Mouse (Mus musculus): Measurements from ENCODE around the gene Rundc3a. TPM values are rescaled to one million over a fixed set of nuclear protein-coding genes. Genes with fewer than 3 reads are reported as not detected.

The Rundc3a gene
- polyA plus RNA-seq, 1 experiment from 2014 or later, result 3.3 TPM

- Histone ChIP-seq H3K4me1 (ENCODE audit: insufficient read depth, low read length) (peaks cover 39% of the 10 kb centered on the region), H3K36me3 (ENCODE audit: insufficient read depth, low read length) (no peaks in the 10 kb centered on the region), H3K27ac (ENCODE audit: low read length) (no peak overlapping the region), H3K4me3 (ENCODE audit: low read length) (no peak overlapping the region), H3K4me2 (replicated peaks; ENCODE audit: low read depth, low read length) (no peak overlapping the region), H3K27me3 (ENCODE audit: insufficient read depth, low read length) (peaks cover 40% of the 10 kb centered on the region), H3K9me3 (ENCODE audit: low read length) (no peaks in the 10 kb centered on the region), H3K9ac (replicated peaks; ENCODE audit: low read length) (no peak overlapping the region)
- 73% methylated on average over 7 of the region's 7 CpGs for WGBS
- ATAC-seq (ENCODE audit: low FRiP score, low TSS enrichment), result no peak
Measured at GRCm38 (mm10) chr11:102396671-102397141, 3.5 kb downstream of the Rundc3a start.

GRCm38 (mm10) chr11:102398007-102398825 is 5.0 kb downstream of the Rundc3a start:
- Histone ChIP-seq H3K36me3 (ENCODE audit: insufficient read depth, low read length) (peaks cover 11% of the 10 kb centered on the region), H3K4me2 (replicated peaks; ENCODE audit: low read depth, low read length) (no peak overlapping the region), H3K4me3 (ENCODE audit: low read length) (no peak overlapping the region), H3K27me3 (ENCODE audit: insufficient read depth, low read length) (peaks cover 40% of the 10 kb centered on the region), H3K9ac (replicated peaks; ENCODE audit: low read length) (no peak overlapping the region), H3K4me1 (ENCODE audit: insufficient read depth, low read length) (peaks cover 31% of the 10 kb centered on the region), H3K9me3 (ENCODE audit: low read length) (no peaks in the 10 kb centered on the region), H3K27ac (ENCODE audit: low read length) (no peak overlapping the region)
- WGBS, result 77% methylated on average over 20 of the region's 20 CpGs
- no peak for ATAC-seq (ENCODE audit: low FRiP score, low TSS enrichment)

- peaks cover 22% of the 10 kb centered on the region for H3K4me1 ChIP-seq (ENCODE audit: insufficient read depth, low read length)
- ATAC-seq (ENCODE audit: low FRiP score, low TSS enrichment), result no peak
- peaks cover 20% of the 10 kb centered on the region for H3K36me3 ChIP-seq (ENCODE audit: insufficient read depth, low read length)
- peak overlapping the region; percentile 44 for H3K4me3 ChIP-seq (ENCODE audit: low read length)
- H3K4me2 ChIP-seq (replicated peaks; ENCODE audit: low read depth, low read length), result peak overlapping the region; percentile 62
- no peaks in the 10 kb centered on the region for H3K9me3 ChIP-seq (ENCODE audit: low read length)
- H3K9ac ChIP-seq (replicated peaks; ENCODE audit: low read length), result peak overlapping the region; percentile 47
- H3K27ac ChIP-seq (ENCODE audit: low read length), result no peak overlapping the region
- WGBS, result 8% methylated on average over 15 of the region's 15 CpGs
- H3K27me3 ChIP-seq (ENCODE audit: insufficient read depth, low read length), result peaks cover 40% of the 10 kb centered on the region
Measured at GRCm38 (mm10) chr11:102399107-102399506, 5.9 kb downstream of the Rundc3a start.

GRCm38 (mm10) chr11:102399610-102400072 is 6.4 kb downstream of the Rundc3a start:
- Histone ChIP-seq H3K27ac (ENCODE audit: low read length) (no peak overlapping the region), H3K4me1 (ENCODE audit: insufficient read depth, low read length) (peaks cover 22% of the 10 kb centered on the region), H3K9me3 (ENCODE audit: low read length) (no peaks in the 10 kb centered on the region), H3K27me3 (ENCODE audit: insufficient read depth, low read length) (peaks cover 39% of the 10 kb centered on the region), H3K9ac (replicated peaks; ENCODE audit: low read length) (peak overlapping the region; percentile 47), H3K4me2 (replicated peaks; ENCODE audit: low read depth, low read length) (peak overlapping the region; percentile 62), H3K4me3 (ENCODE audit: low read length) (peak overlapping the region; percentile 44), H3K36me3 (ENCODE audit: insufficient read depth, low read length) (peaks cover 21% of the 10 kb centered on the region)
- ATAC-seq (ENCODE audit: low FRiP score, low TSS enrichment), result no peak
- 2% methylated on average over 32 of the region's 34 CpGs for WGBS

- Histone ChIP-seq H3K27me3 (ENCODE audit: insufficient read depth, low read length) (peaks cover 33% of the 10 kb centered on the region), H3K4me3 (ENCODE audit: low read length) (no peak overlapping the region), H3K4me2 (replicated peaks; ENCODE audit: low read depth, low read length) (no peak overlapping the region), H3K9me3 (ENCODE audit: low read length) (no peaks in the 10 kb centered on the region), H3K36me3 (ENCODE audit: insufficient read depth, low read length) (peaks cover 21% of the 10 kb centered on the region), H3K27ac (ENCODE audit: low read length) (no peak overlapping the region), H3K4me1 (ENCODE audit: insufficient read depth, low read length) (peaks cover 28% of the 10 kb centered on the region), H3K9ac (replicated peaks; ENCODE audit: low read length) (no peak overlapping the region)
- 28% methylated on average over 12 of the region's 12 CpGs for WGBS
- no peak for ATAC-seq (ENCODE audit: low FRiP score, low TSS enrichment)
Measured at GRCm38 (mm10) chr11:102400513-102401084, 7.4 kb downstream of the Rundc3a start.

- peaks cover 21% of the 10 kb centered on the region for H3K36me3 ChIP-seq (ENCODE audit: insufficient read depth, low read length)
Measured at GRCm38 (mm10) chr11:102401898-102402500, 8.8 kb downstream of the Rundc3a start.

GRCm38 (mm10) chr11:102403657-102404056 is 10.5 kb downstream of the Rundc3a start:
- H3K27me3 ChIP-seq (ENCODE audit: insufficient read depth, low read length), result peaks cover 24% of the 10 kb centered on the region
- no peak for ATAC-seq (ENCODE audit: low FRiP score, low TSS enrichment)
- H3K9ac ChIP-seq (replicated peaks; ENCODE audit: low read length), result no peak overlapping the region
- H3K27ac ChIP-seq (ENCODE audit: low read length), result no peak overlapping the region
- peaks cover 21% of the 10 kb centered on the region for H3K36me3 ChIP-seq (ENCODE audit: insufficient read depth, low read length)
- H3K4me1 ChIP-seq (ENCODE audit: insufficient read depth, low read length), result peaks cover 36% of the 10 kb centered on the region
- no peak overlapping the region for H3K4me3 ChIP-seq (ENCODE audit: low read length)
- H3K4me2 ChIP-seq (replicated peaks; ENCODE audit: low read depth, low read length), result no peak overlapping the region
- 93% methylated on average over 11 of the region's 11 CpGs for WGBS
- H3K9me3 ChIP-seq (ENCODE audit: low read length), result no peaks in the 10 kb centered on the region

More at GRCm38 (mm10) chr11:102401898-102402500, 8.8 kb downstream of the Rundc3a start:
- H3K4me1 ChIP-seq (ENCODE audit: insufficient read depth, low read length), result peaks cover 38% of the 10 kb centered on the region
- no peaks in the 10 kb centered on the region for H3K9me3 ChIP-seq (ENCODE audit: low read length)
- peaks cover 33% of the 10 kb centered on the region for H3K27me3 ChIP-seq (ENCODE audit: insufficient read depth, low read length)
- ATAC-seq (ENCODE audit: low FRiP score, low TSS enrichment), result no peak
- no peak overlapping the region for H3K27ac ChIP-seq (ENCODE audit: low read length)
- no peak overlapping the region for H3K9ac ChIP-seq (replicated peaks; ENCODE audit: low read length)
- no peak overlapping the region for H3K4me2 ChIP-seq (replicated peaks; ENCODE audit: low read depth, low read length)
- WGBS, result 59% methylated on average over 12 of the region's 12 CpGs
- H3K4me3 ChIP-seq (ENCODE audit: low read length), result no peak overlapping the region

GRCm38 (mm10) chr11:102404161-102405010 is 11.2 kb downstream of the Rundc3a start:
- H3K9me3 ChIP-seq (ENCODE audit: low read length), result no peaks in the 10 kb centered on the region
- no peak overlapping the region for H3K27ac ChIP-seq (ENCODE audit: low read length)
- H3K9ac ChIP-seq (replicated peaks; ENCODE audit: low read length), result no peak overlapping the region
- H3K4me3 ChIP-seq (ENCODE audit: low read length), result no peak overlapping the region
- peaks cover 34% of the 10 kb centered on the region for H3K4me1 ChIP-seq (ENCODE audit: insufficient read depth, low read length)
- peaks cover 17% of the 10 kb centered on the region for H3K27me3 ChIP-seq (ENCODE audit: insufficient read depth, low read length)
- no peak for ATAC-seq (ENCODE audit: low FRiP score, low TSS enrichment)
- peaks cover 21% of the 10 kb centered on the region for H3K36me3 ChIP-seq (ENCODE audit: insufficient read depth, low read length)
- 72% methylated on average over 18 of the region's 18 CpGs for WGBS
- no peak overlapping the region for H3K4me2 ChIP-seq (replicated peaks; ENCODE audit: low read depth, low read length)
